Mouse (Mus musculus) skeletal muscle tissue, adult 2 months (tissue): ENCODE data around the gene Uaca.

Source experiments
- DNase-seq: peaks from one replicate; pipeline ENCODE4 v3.0.0-alpha.2; 2012; ENCODE audit warnings: low read depth, low spot score

The Uaca gene

DNA sequence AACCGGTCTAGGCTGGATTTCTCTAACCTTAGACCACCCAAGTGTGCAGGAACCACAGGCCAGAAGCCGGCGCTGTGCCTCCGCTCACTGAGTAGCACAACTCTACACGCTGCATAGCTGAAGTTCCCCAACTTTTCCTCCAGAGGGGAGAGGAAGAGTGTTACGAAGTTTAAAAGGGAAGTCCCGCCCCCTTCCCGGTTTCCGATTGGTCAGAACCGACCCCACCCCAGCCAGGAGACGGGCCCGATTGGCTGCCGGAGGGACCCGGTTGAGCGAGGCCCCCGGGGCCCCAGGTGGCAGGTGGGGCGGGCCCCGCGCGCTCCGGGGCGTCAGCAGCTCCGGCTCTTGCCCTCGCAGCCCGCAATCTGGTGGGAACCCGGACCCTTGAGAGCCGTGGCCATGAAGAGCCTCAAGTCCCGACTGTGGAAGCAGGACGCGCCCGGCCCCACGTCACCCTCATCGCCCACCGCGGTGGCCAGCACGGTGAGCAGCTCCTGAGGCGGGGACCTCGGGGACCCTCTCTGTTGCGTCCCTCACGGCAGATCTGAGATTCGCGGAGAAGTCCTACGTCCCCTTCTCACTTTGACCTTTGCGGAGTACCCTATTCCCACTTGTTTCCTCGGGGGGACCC, at the start of gene Uaca:
Gene Uaca (plus strand): TSS at position 333 of the 631 bp plus-strand sequence.
- DNase-seq, result peak; percentile 94

GRCm38 (mm10) chr9:60744971-60745370, 49.4 kb upstream of the Uaca start:
- DNase-seq, result no peak

- DNase-seq, result no peak
These were observed 47.8 kb upstream of the Uaca start for GRCm38 (mm10) chr9:60746561-60746960.

GRCm38 (mm10) chr9:60747672-60748071, 46.7 kb upstream of the Uaca start:
- DNase-seq, result no peak

DNA sequence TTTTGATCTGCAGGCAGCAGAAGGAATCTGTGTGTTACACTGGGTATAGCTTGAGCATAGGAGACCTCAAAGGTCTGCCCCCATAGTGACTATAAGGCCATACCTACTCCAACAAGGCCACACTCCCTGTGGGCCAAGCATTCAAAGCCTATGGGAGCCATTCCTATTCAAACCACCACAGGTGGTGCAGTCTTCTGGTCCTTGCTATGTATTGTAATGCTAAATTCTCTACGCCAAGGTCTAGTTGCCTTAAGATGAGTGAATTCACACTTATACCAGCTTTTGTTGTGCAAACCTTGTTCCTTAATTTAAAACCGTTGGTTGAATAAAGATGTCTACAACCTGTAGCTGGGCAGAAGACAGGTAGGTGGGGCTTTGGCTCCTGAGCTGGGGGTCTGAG, 46.2 kb upstream of the Uaca start:
- no peak for DNase-seq

GRCm38 (mm10) chr9:60749105-60749504, 45.2 kb upstream of the Uaca start:
- DNase-seq, result no peak

GRCm38 (mm10) chr9:60751098-60751497, 43.2 kb upstream of the Uaca start:
- no peak for DNase-seq

DNA sequence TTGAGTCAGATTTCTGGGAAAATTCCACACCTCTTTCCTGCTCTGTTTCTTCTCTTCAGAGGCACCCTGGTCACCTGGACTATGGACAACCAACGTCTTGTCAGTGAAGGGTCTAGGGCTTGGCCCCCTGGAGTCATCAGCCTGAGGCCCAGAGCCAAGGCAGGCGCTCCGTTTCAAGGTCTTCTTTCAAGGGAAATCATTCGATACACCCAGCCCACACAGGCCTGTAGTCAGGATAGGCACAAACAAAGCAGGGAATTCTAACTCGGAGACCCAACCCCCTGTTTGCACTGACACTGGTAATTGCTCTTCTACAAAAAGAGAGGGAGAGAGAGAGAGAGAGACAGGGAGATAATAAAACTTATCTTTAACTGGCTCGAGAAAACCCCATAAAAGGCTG, 42.4 kb upstream of the Uaca start:
- DNase-seq, result no peak

DNA sequence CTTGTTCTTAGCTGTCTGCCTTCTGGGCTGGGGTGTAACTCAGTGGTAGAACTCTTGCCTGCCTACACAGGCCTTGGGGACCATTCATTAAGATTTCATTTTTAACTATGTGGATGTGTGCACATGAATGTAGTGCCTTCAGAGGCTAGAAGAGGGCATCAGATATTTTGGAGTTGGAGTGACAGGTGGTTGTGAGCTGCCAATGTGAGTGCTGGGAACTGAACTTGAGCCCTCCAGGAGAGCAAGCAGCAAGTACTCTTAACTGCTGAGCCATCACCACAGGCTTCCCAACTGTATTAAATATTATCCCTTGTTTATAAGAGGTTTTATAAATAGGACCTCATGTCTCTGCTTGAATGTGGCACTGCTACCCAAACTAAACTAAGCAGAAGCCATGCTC, 41.7 kb upstream of the Uaca start:
- no peak for DNase-seq

DNA sequence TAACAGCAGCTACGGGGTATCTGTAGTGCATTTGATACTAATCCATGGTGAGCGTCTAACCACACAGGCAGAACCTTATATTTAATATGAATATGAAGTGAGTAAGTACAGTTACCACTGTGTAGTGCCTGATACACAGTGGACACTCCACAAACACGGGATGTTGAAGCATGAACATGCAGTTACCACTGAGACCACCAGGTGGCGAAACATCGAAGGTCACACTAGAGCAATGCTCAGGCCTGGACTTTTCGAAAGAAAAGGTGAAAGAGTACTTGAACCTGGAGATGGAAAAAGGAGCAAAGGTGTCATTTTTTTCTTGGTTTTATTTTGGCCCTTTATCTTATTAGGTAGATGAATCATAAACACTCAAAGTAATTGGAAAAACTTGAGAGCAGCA, 38.1 kb upstream of the Uaca start:
- DNase-seq, result peak; percentile 46

DNA sequence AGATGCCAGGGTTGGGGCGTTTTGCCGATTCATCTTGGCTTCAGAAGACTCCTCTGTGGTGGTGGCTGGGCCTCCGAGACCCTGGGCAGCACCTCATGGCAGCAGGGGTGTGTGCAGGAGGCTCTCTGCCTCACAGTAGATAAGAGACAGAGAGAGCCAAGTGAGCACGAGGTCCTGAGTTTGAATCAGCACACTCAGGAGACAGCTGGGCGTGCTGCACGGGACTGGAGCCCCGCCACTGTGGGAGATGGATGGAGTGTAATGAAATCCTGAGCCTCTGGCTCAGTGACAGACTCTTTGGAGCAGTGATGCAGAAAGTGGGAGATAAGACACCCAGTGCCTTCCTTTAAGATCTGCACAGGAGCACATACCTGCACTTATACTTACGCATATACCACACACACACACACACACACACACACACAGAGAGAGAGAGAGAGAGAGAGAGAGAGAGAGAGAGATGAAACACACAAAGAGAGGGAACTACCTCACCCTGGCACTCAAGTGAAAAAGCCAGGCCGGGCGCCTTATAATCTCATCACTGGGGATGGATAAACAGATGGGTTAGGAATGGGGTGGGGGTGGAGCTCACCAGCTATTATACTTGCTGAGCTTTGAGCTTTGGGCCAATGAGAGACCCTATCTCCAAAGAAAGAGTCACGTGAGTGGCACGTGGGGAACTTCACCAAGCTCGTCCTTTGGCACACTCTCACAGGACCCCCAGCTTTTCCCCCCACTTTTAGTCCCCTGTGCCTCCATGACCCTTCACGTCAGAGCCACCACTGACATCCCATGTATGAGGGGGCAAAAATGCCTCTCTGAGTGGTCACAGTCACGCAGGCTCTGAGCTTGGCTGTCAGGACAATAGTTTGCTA, 37.2 kb upstream of the Uaca start:
- no peak for DNase-seq

- DNase-seq, result no peak
These were observed 36.5 kb upstream of the Uaca start for GRCm38 (mm10) chr9:60757817-60758216.

- peak; percentile 83 for DNase-seq
These were observed 34.8 kb upstream of the Uaca start for GRCm38 (mm10) chr9:60759436-60760007.

DNA sequence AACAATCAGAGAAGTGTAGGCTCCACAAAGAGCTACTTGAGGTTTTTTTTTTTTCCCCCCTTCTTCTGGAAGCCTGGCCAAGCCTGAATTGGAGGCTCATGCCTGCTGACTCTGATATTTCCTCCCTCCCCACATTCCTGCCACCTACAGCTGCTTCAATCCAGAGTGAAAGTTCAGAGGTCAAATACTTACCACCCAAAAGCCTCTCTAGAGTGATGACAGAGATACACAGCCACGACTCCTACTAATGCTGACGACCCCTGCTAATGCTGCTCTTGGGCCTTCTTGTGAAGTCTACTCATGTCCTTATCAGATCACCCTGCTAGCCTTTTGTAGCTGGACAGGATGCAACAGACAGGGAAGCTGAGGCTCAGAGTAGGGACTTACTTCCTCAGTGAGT, 29.2 kb upstream of the Uaca start:
- no peak for DNase-seq

GRCm38 (mm10) chr9:60768393-60768792, 25.9 kb upstream of the Uaca start:
- no peak for DNase-seq

DNA sequence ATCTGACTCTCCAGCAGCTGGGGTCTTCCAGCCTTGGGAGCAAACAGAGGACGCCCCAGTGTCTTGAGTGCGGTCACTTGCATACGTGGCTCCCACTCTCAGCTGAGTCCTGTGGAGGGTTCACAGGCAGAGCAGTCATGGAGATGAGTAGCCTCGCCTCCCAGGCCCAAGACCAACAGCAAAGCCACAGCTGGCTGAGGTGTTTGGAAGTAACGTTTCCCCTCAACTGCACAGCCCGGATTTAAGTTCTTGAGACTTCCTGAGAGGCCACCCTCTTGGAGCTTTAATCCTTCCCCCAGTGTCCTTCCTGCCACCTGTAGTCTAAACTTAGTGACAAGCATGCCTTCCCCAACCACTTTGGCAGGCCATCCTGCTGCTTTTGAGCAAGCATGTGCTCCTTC, 24.6 kb upstream of the Uaca start:
- peak; percentile 28 for DNase-seq

DNA sequence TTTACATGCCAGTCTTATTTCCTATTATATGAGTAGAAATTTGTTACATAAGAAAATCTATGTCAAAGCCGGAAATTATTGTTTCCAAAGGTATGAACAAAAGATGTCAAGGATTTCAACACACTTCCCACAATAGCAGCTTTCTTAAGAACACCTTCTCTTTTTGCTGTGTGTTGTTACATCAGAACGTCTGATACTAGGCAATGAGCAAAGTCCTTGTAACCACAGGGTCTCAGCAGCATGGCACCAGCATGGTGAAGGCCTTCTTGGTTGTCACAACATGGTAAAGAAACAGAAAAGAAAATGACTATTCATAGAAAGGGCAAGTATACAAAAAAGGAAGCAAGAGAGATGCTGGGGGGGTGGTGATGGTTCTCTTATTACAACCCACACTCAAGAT, 20.6 kb upstream of the Uaca start:
- no peak for DNase-seq

GRCm38 (mm10) chr9:60776899-60777298, 17.4 kb upstream of the Uaca start:
- no peak for DNase-seq

DNA sequence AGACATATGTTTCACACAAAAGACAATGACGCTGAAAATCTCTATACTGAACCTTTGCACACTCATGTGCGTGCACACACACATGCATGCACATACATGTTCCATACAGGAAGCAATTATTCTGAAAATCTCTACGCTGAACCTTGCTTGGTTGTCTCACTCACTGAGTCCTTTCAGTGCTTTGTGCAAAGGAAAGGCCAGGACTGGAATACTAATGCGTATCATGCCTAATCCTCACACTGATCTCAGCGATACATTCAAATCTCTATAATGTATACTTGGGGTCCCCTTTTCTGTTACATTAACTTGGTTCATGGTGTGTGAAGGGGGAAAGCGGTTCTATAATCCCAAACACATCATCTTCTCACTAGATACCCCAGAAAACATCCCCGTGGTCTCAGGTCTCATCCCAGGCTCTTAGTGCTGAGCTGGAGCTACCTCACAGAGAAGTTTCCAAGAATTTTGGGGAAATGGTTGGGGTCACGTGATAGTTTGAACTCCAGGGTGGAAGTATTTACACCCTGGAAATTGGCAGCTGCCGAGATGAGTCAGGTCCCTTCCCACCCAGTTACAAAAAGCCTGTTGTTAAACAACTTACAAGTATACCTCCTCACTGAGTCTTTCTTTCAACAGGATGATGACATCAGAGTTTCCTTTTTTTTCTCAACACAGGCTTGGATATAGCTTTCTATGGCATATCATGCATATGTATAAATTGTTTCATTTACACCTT, 12.1 kb upstream of the Uaca start:
- no peak for DNase-seq

- no peak for DNase-seq
These were observed 9.3 kb upstream of the Uaca start for GRCm38 (mm10) chr9:60785069-60785468.

DNA sequence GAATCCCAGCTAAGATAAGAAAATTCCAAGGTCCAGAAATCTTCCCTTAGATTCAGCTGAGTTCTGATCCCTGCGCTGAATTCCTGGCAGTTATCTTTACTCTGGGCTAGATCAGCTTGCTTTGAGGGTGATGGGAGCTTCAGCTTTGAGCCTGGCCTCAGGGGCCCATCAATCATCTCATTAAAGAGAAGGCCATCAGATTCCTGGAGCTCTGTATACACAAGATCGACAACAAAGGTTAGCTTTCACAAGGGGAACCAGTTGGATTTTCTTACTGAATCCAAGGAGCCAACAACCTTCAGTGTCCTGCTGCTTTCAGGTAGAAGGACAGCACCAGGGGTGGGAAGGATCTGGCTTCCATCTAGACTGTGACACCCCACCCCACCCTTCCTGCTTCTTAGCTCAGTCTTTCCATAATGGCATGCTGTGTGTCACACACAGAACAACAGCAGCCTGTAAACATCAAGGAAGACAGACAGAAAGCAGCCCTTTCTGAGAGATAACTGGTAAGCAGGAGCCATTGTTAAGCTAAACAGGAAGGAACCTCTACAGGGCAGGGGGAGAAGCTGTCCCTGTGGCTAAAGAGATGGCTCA, 6.7 kb upstream of the Uaca start:
- no peak for DNase-seq

- DNase-seq, result peak; percentile 69
These were observed 4.1 kb upstream of the Uaca start for GRCm38 (mm10) chr9:60790282-60790681.
